Mouse (Mus musculus) CH12.LX (cell line): Measurements from ENCODE around the gene Foxp1.

Source experiments
- BHLHE40 ChIP-seq: IDR thresholded peaks from 2 replicates; pipeline ENCODE4 v1.6.1; 2011; ENCODE audit warnings: mild to moderate bottlenecking, low read depth, low read length, improper control_type of control experiment
- CTCF ChIP-seq, 2 experiments: IDR thresholded peaks in 1 of 2; conservative IDR thresholded peaks in 1 of 2; 2 replicates each; pipeline ENCODE4 v1.5.1; 2011 to 2012; ENCODE audit warnings: low read depth in 2 of 2, low read length in 2 of 2, improper control_type of control experiment in 1 of 2, inconsistent platforms in 1 of 2, mild to moderate bottlenecking in 1 of 2, moderate library complexity in 1 of 2
- POLR2A ChIP-seq: IDR thresholded peaks from 2 replicates; pipeline ENCODE4 v1.6.1; 2011; ENCODE audit warnings: low read depth, mild to moderate bottlenecking, improper control_type of control experiment, low read length

- TF ChIP-seq BHLHE40 (no peak), CTCF (conservative IDR thresholded peaks at IDR 0.05 in 1 of 2, IDR thresholded peaks at IDR 0.05 in 1 of 2; ENCODE audit: low read depth in 2 of 2, low read length in 2 of 2) (no peak), POLR2A (no peak)
Measured at GRCm38 (mm10) chr6:99217846-99218245, 304.7 kb downstream of the Foxp1 start.
